Mouse (Mus musculus) forebrain, embryonic 13.5 days (tissue): ENCODE measurements around the gene Ino80d. TPM values are rescaled to one million over a fixed set of nuclear protein-coding genes. Genes with fewer than 3 reads are reported as not detected.
A peak's percentile ranks its signal among the peaks of the same experiment; 100 is the strongest.

Experiments used
- ATAC-seq: fragments of 200-750 bp; cut with Nextera tagmentation; 2 replicates; pipeline ENCODE4 v1.8.0; 2017
- H3K27ac ChIP-seq: fragments of 300-500 bp; sonication (generic); 2 replicates; pipeline ENCODE4 v1.5.1; 2015; ENCODE audit warnings: inconsistent platforms, mild to moderate bottlenecking, moderate library complexity
- H3K27me3 ChIP-seq: fragments of 300-500 bp; sonication (generic); 2 replicates; pipeline ENCODE4 v1.6.1; 2015; ENCODE audit warnings: mild to moderate bottlenecking, inconsistent platforms
- H3K36me3 ChIP-seq: fragments of 300-500 bp; sonication (generic); 2 replicates; pipeline ENCODE4 v1.6.1; 2015; ENCODE audit warnings: mild to moderate bottlenecking, inconsistent platforms; ENCODE audit not compliant: poor library complexity, severe bottlenecking
- H3K4me1 ChIP-seq: fragments of 300-500 bp; sonication (generic); 2 replicates; pipeline ENCODE4 v1.6.1; 2015; ENCODE audit warnings: inconsistent platforms
- H3K4me2 ChIP-seq: fragments of 300-500 bp; sonication (generic); 2 replicates; pipeline ENCODE4 v1.6.1; 2015; ENCODE audit warnings: inconsistent platforms, mild to moderate bottlenecking, moderate library complexity
- H3K4me3 ChIP-seq: fragments of 300-500 bp; sonication (generic); 2 replicates; pipeline ENCODE4 v1.5.1; 2015; ENCODE audit warnings: mild to moderate bottlenecking, inconsistent platforms
- H3K9ac ChIP-seq: fragments of 300-500 bp; sonication (generic); 2 replicates; pipeline ENCODE4 v1.6.1; 2015; ENCODE audit warnings: mild to moderate bottlenecking, inconsistent platforms
- H3K9me3 ChIP-seq: fragments of 300-500 bp; sonication (generic); replicated peaks from 2 replicates; pipeline ENCODE4 v1.6.1; 2016; ENCODE audit warnings: inconsistent platforms
- whole genome bisulfite sequencing: fragments of 180-500 bp; shearing (Covaris S2); methylation state at CpG from one replicate; pipeline ENCODE4 v1.1.7; 2015; 5-methylcytosine and 5-hydroxymethylcytosine counted together
- microRNA-seq: library from miRNA; unstranded; fragments of <30 nt; microRNA quantifications from one replicate; pipeline ENCODE4, GENCODE M21; 2016
- polyA plus RNA-seq: library from polyadenylated mRNA; unstranded; fragments of >200 nt; fragmentation: Nextera tagmentation; extraction: Ambion mirVana; gene quantifications from 2 replicates; pipeline ENCODE4 v1.2.1, GENCODE M21; 2015

The Ino80d gene
- polyA plus RNA-seq, 1 experiment from 2014 or later: 10.0 TPM

GRCm38 (mm10) chr1:62933288-62934099 is 181.0 kb downstream of the Ino80d start:
- Histone ChIP-seq H3K4me1 (peaks cover 28% of the 10 kb centered on the region), H3K27ac (peak overlapping the region; percentile 77), H3K9ac (no peak overlapping the region), H3K4me3 (no peak overlapping the region), H3K27me3 (peaks cover 65% of the 10 kb centered on the region), H3K9me3 (no peaks in the 10 kb centered on the region), H3K36me3 (no peaks in the 10 kb centered on the region), H3K4me2 (no peak overlapping the region; the same call in 1 of the 2 replicates)
- WGBS: 45% methylated on average over 15 of the region's 15 CpGs
- ATAC-seq: peak; percentile 34

GRCm38 (mm10) chr1:62929477-62929876 is 185.0 kb downstream of the Ino80d start:
- ATAC-seq: no peak
- Histone ChIP-seq H3K9me3 (no peaks in the 10 kb centered on the region), H3K9ac (no peak overlapping the region), H3K36me3 (no peaks in the 10 kb centered on the region), H3K27ac (no peak overlapping the region), H3K27me3 (peaks cover 49% of the 10 kb centered on the region), H3K4me1 (peaks cover 17% of the 10 kb centered on the region), H3K4me3 (no peak overlapping the region), H3K4me2 (no peak overlapping the region)
- 3% methylated on average over 8 of the region's 8 CpGs for WGBS

GRCm38 (mm10) chr1:62919219-62919618 is 195.2 kb downstream of the Ino80d start:
- H3K9me3 ChIP-seq: no peaks in the 10 kb centered on the region
- 0 out of 2 replicates have a peak, but pooled peaks cover 3% of the 10 kb centered on the region for H3K4me1 ChIP-seq
- 0 out of 2 replicates have a peak, but pooled peaks cover 3% of the 10 kb centered on the region for H3K27me3 ChIP-seq
- H3K36me3 ChIP-seq: no peaks in the 10 kb centered on the region
- no peak for ATAC-seq
- H3K27ac ChIP-seq: no peak overlapping the region
- no peak overlapping the region for H3K4me2 ChIP-seq
- no peak overlapping the region for H3K9ac ChIP-seq
- WGBS: 91% methylated on average over 6 of the region's 6 CpGs
- H3K4me3 ChIP-seq: no peak overlapping the region

GRCm38 (mm10) chr1:62916609-62917008 is 197.9 kb downstream of the Ino80d start:
- no peak overlapping the region for H3K9ac ChIP-seq
- H3K4me3 ChIP-seq: no peak overlapping the region
- H3K4me1 ChIP-seq: 0 out of 2 replicates have a peak, but pooled peaks cover 3% of the 10 kb centered on the region
- no peak overlapping the region for H3K27ac ChIP-seq
- 79% methylated on average over 9 of the region's 9 CpGs for WGBS
- ATAC-seq: no peak
- 0 out of 2 replicates have a peak, but pooled peaks cover 3% of the 10 kb centered on the region for H3K27me3 ChIP-seq
- H3K9me3 ChIP-seq: no peaks in the 10 kb centered on the region
- H3K4me2 ChIP-seq: no peak overlapping the region
- no peaks in the 10 kb centered on the region for H3K36me3 ChIP-seq

GRCm38 (mm10) chr1:62914495-62914894 is 200.0 kb downstream of the Ino80d start:
- 47% methylated on average over 6 of the region's 6 CpGs for WGBS
- Histone ChIP-seq H3K4me2 (no peak overlapping the region), H3K9ac (no peak overlapping the region), H3K27ac (no peak overlapping the region), H3K27me3 (0 out of 2 replicates have a peak, but pooled peaks cover 3% of the 10 kb centered on the region), H3K9me3 (no peaks in the 10 kb centered on the region), H3K36me3 (no peaks in the 10 kb centered on the region), H3K4me1 (peaks cover 11% of the 10 kb centered on the region), H3K4me3 (no peak overlapping the region)
- ATAC-seq: peak; percentile 73

- ATAC-seq: no peak
- Histone ChIP-seq H3K9me3 (no peaks in the 10 kb centered on the region), H3K27ac (no peak overlapping the region), H3K4me1 (peaks cover 24% of the 10 kb centered on the region), H3K4me2 (no peak overlapping the region), H3K36me3 (no peaks in the 10 kb centered on the region), H3K9ac (no peak overlapping the region), H3K4me3 (no peak overlapping the region), H3K27me3 (peaks cover 6% of the 10 kb centered on the region; the same call in 1 of the 2 replicates)
- WGBS: 65% methylated on average over 7 of the region's 7 CpGs
These were observed 203.0 kb downstream of the Ino80d start for GRCm38 (mm10) chr1:62911426-62911825.

- H3K4me1 ChIP-seq: peaks cover 31% of the 10 kb centered on the region
- H3K4me3 ChIP-seq: no peak overlapping the region
- no peaks in the 10 kb centered on the region for H3K36me3 ChIP-seq
- H3K4me2 ChIP-seq: no peak overlapping the region
- H3K27me3 ChIP-seq: peaks cover 6% of the 10 kb centered on the region; the same call in 1 of the 2 replicates
- H3K9me3 ChIP-seq: no peaks in the 10 kb centered on the region
- 86% methylated on average over 5 of the region's 5 CpGs for WGBS
- H3K27ac ChIP-seq: no peak overlapping the region
- ATAC-seq: no peak
- no peak overlapping the region for H3K9ac ChIP-seq
These were observed 205.3 kb downstream of the Ino80d start for GRCm38 (mm10) chr1:62909126-62909525.

- no peaks in the 10 kb centered on the region for H3K36me3 ChIP-seq
- 64% methylated on average over 6 of the region's 6 CpGs for WGBS
- H3K9me3 ChIP-seq: no peaks in the 10 kb centered on the region
- no peak overlapping the region for H3K27ac ChIP-seq
- H3K27me3 ChIP-seq: peaks cover 6% of the 10 kb centered on the region; the same call in 1 of the 2 replicates
- peaks cover 31% of the 10 kb centered on the region for H3K4me1 ChIP-seq
- peak; percentile 40; the same call in 1 of the 2 replicates for ATAC-seq
- no peak overlapping the region for H3K9ac ChIP-seq
- H3K4me2 ChIP-seq: no peak overlapping the region
- no peak overlapping the region for H3K4me3 ChIP-seq
These were observed 206.0 kb downstream of the Ino80d start for GRCm38 (mm10) chr1:62908508-62908907.

Small RNA genes lying within 50 kb of the gene (microRNA-seq; reads per million reads assigned to microRNA genes)
- gene Gm24557 (not detected), gene Gm44468 (not detected)

Other genes starting within 250 kb of the Ino80d start
- 499 and 537 TPM in 2 replicates for gene Eef1b2, start 62.2 kb upstream of the Ino80d start, polyA plus RNA-seq
- 119 and 129 TPM in 2 replicates for gene Ndufs1, start 62.2 kb upstream of the Ino80d start, polyA plus RNA-seq
- gene Gpr1, start 99.9 kb upstream of the Ino80d start, polyA plus RNA-seq: 0.14 and 0.48 TPM in 2 replicates
- gene Zdbf2, start 158.6 kb upstream of the Ino80d start, polyA plus RNA-seq: 41.7 and 43.7 TPM in 2 replicates